7 mouse cellular contexts compared by ENCODE assay signal in genomic region chr1:166048230-166048911, GRCm38 (mm10). TPM values are rescaled to one million over a fixed set of nuclear protein-coding genes. Genes with fewer than 3 reads are reported as not detected.
DNase-seq lines count a peak whose midpoint lies in the region; ATAC-seq and TF ChIP-seq lines count a peak whose summit lies in the region.

No protein-coding gene starts in this region.

- no peak for TF ChIP-seq EP300 in heart, postnatal 0 days (IDR thresholded peaks at IDR 0.05; ENCODE audit: low read depth)
- TF ChIP-seq EP300 in liver, postnatal 0 days (IDR thresholded peaks at IDR 0.05; ENCODE audit: low read depth) = no peak

- H3K4me2 ChIP-seq in heart, postnatal 0 days (ENCODE audit: low read depth, low read length) = peak overlapping the region; percentile 91
- peak overlapping the region; percentile 86 for H3K4me2 ChIP-seq in liver, postnatal 0 days (ENCODE audit: low read depth, low read length)
- H3K4me2 ChIP-seq in neural tube, embryonic 12.5 days (replicated peaks) = peak overlapping the region; percentile 84

- 1% methylated on average over 23 of the region's 23 CpGs for WGBS in heart, postnatal 0 days
- 2% methylated on average over 23 of the region's 23 CpGs for WGBS in liver, postnatal 0 days (ENCODE audit: insufficient replicate concordance)
- 2% methylated on average over 23 of the region's 23 CpGs for WGBS in neural tube, embryonic 12.5 days

- peak overlapping the region; percentile 43 for H3K9ac ChIP-seq in heart, postnatal 0 days (replicated peaks; ENCODE audit: low read depth, low read length)
- peak overlapping the region; percentile 34; the same call in 1 of the 2 replicates for H3K9ac ChIP-seq in liver, postnatal 0 days (replicated peaks)
- H3K9ac ChIP-seq in neural tube, embryonic 12.5 days = peak overlapping the region; percentile 29; the same call in 1 of the 2 replicates

- no peak for TF ChIP-seq POLR2A in brain, embryonic 14.5 days (IDR thresholded peaks at IDR 0.05; ENCODE audit: borderline replicate concordance, extremely low read depth, insufficient read depth, insufficient read length, poor library complexity, severe bottlenecking)

- peaks cover 3% of the 10 kb centered on the region; the same call in 1 of the 2 replicates for H3K27me3 ChIP-seq in heart, postnatal 0 days (ENCODE audit: control insufficient read depth, insufficient read depth, low read length)
- H3K27me3 ChIP-seq in liver, postnatal 0 days (ENCODE audit: insufficient read depth, low read length) = peaks cover 9% of the 10 kb centered on the region; the same call in 1 of the 2 replicates
- peaks cover 15% of the 10 kb centered on the region for H3K27me3 ChIP-seq in neural tube, embryonic 12.5 days (replicated peaks)

- 0 out of 2 replicates have a peak, but pooled peaks cover 4% of the 10 kb centered on the region for H3K4me1 ChIP-seq in heart, postnatal 0 days (ENCODE audit: control insufficient read depth, insufficient read depth)
- H3K4me1 ChIP-seq in liver, postnatal 0 days (ENCODE audit: insufficient read depth) = peaks cover 10% of the 10 kb centered on the region; the same call in 1 of the 2 replicates
- peaks cover 45% of the 10 kb centered on the region for H3K4me1 ChIP-seq in neural tube, embryonic 12.5 days

- no peaks in the 10 kb centered on the region for H3K36me3 ChIP-seq in heart, postnatal 0 days (replicated peaks; ENCODE audit: control insufficient read depth, insufficient read depth, low read length)
- no peaks in the 10 kb centered on the region for H3K36me3 ChIP-seq in liver, postnatal 0 days (replicated peaks; ENCODE audit: insufficient read depth, low read length)
- no peaks in the 10 kb centered on the region for H3K36me3 ChIP-seq in neural tube, embryonic 12.5 days

- peak overlapping the region; percentile 41 for H3K4me3 ChIP-seq in heart, postnatal 0 days (ENCODE audit: low read depth, low read length)
- H3K4me3 ChIP-seq in liver, postnatal 0 days (ENCODE audit: low read depth, low read length) = peak overlapping the region; percentile 45
- peak overlapping the region; percentile 34 for H3K4me3 ChIP-seq in neural tube, embryonic 12.5 days

- no peak for TF ChIP-seq CTCF in brain, embryonic 14.5 days (IDR thresholded peaks at IDR 0.05; ENCODE audit: borderline replicate concordance, extremely low read depth, insufficient read depth, insufficient read length)
- no peak for TF ChIP-seq CTCF in heart, postnatal 0 days (IDR thresholded peaks at IDR 0.05; ENCODE audit: low read depth)
- TF ChIP-seq CTCF in liver, postnatal 0 days (IDR thresholded peaks at IDR 0.05; ENCODE audit: low read depth) = no peak

- H3K27ac ChIP-seq in heart, postnatal 0 days (ENCODE audit: low read depth) = no peak overlapping the region
- H3K27ac ChIP-seq in liver, postnatal 0 days (ENCODE audit: low read depth) = no peak overlapping the region
- H3K27ac ChIP-seq in neural tube, embryonic 12.5 days = no peak overlapping the region

- peak; percentile 13 to 23 for DNase-seq in spleen, postnatal 10 days (ENCODE audit: low spot score in 2 of 2)
- DNase-seq in spleen, postnatal 14 days (ENCODE audit: low spot score in 2 of 2) = no peak
- peak; percentile 58 for DNase-seq in brain, embryonic 14.5 days (ENCODE audit: low read depth)
- DNase-seq in heart, postnatal 0 days (ENCODE audit: low spot score) = peak; percentile 16
- no peak for DNase-seq in liver, postnatal 0 days
- DNase-seq in right cerebral cortex, postnatal 25 days = no peak

- no peaks in the 10 kb centered on the region for H3K9me3 ChIP-seq in heart, postnatal 0 days (replicated peaks; ENCODE audit: control insufficient read depth, low read length)
- no peaks in the 10 kb centered on the region for H3K9me3 ChIP-seq in liver, postnatal 0 days (ENCODE audit: low read length)
- H3K9me3 ChIP-seq in neural tube, embryonic 12.5 days = no peaks in the 10 kb centered on the region

- no peak for ATAC-seq in heart, postnatal 0 days (ENCODE audit: insufficient read depth, low read depth)
- no peak for ATAC-seq in liver, postnatal 0 days
- no peak for ATAC-seq in neural tube, embryonic 12.5 days (ENCODE audit: low FRiP score, low read depth)

RNA-seq across cellular contexts. Expression of gene Pou2f1, which starts 45.9 kb away (rescaled TPM):
- polyA plus RNA-seq in brain, embryonic 14.5 days (2012; rRNA removed) = 16.0 and 21.2 TPM in 2 replicates
- 15.3 and 27.0 TPM in 2 replicates for total RNA-seq in heart, postnatal 0 days (2014; rRNA removed; ENCODE audit: low replicate concordance)
- polyA plus RNA-seq in heart, postnatal 0 days (2015; fragmentation: Nextera tagmentation; extraction: Ambion mirVana) = 5.2 and 5.7 TPM in 2 replicates
- polyA plus RNA-seq in liver, postnatal 0 days (2015; fragmentation: Nextera tagmentation; extraction: Ambion mirVana) = 3.3 and 3.4 TPM in 2 replicates
- 17.0 and 19.6 TPM in 2 replicates for polyA plus RNA-seq in neural tube, embryonic 12.5 days (2016; fragmentation: Nextera tagmentation; extraction: Ambion mirVana)

Comparison
In these comparisons a context has a peak if more than half of its experiments do, and no peak if none do; other contexts are left out.
1. DNase-seq: peak in spleen, postnatal 10 days (2 of 2), brain, embryonic 14.5 days (single experiment) and heart, postnatal 0 days (single experiment); none in spleen, postnatal 14 days (0 of 2), liver, postnatal 0 days (single experiment) and right cerebral cortex, postnatal 25 days (single experiment).
2. Peak in every context shown above with its lines, with median percentiles within 50 percentile points of each other: H3K4me2 ChIP-seq, H3K4me3 ChIP-seq and H3K9ac ChIP-seq.